Mouse (Mus musculus) CD4-positive, CD25-positive, alpha-beta regulatory T cell, adult 2 months (primary cell): ENCODE measurements at regions not wholly inside any gene's neighbourhood (a gene's known extent, or its start where the extent isn't known, plus 50 kb on each side); places are given as distances from the start of the nearest gene placed in this dataset.

ENCODE experiments used
- DNase-seq: peaks from one replicate; pipeline ENCODE4 v3.0.0-alpha.2; 2012; ENCODE audit warnings: low read depth, low spot score

DNA sequence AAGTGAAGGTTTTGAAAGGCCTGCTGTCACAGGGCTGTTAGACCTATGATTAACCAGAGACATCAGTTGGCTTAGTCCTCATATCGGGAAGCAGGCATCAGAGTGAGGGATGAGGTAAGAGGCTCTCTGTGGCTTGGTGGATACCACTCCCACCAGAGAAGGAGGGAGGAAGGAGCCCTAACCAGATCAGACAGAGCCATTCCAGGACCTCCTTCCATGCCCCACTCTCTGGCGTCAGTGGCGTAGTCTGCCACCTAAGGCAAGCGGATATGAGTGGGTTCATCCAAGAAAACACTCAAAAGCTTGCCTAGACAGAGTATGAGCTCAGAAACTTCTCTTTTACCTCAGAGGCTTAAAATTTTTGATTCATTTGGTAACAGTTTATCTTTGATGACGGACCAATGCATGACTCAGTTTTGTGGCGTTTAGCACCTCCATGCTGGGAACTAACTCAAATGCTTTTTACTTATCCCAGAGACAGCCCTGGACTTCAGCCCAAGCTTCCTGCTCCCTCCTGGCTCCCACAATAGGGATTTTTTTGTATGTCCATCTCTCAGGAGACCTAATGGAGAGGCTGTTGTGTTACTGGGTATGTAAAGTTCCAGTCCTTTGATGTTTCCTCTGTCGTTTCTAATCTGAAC lies 367.5 kb upstream of the Rasgrp1 start:
- DNase-seq = no peak

DNA sequence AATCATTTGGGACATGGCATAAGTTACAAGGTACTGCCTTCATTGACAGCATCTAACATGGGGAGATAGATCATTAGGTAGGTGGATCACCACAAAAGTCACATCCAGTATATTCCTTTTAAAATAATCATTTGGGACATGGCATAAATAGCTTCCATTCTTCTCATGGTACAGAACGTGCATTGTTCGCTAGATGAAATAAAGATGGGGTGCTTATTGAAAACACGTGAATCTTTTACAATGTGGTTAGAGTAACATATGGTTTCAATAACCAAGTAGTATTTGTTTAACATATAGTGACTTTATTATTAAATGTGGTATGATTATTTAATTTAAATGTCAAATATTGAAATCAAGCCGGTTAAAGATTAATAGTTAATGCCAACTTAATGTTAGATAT lies 381.3 kb upstream of the Rasgrp1 start:
- DNase-seq = no peak

DNA sequence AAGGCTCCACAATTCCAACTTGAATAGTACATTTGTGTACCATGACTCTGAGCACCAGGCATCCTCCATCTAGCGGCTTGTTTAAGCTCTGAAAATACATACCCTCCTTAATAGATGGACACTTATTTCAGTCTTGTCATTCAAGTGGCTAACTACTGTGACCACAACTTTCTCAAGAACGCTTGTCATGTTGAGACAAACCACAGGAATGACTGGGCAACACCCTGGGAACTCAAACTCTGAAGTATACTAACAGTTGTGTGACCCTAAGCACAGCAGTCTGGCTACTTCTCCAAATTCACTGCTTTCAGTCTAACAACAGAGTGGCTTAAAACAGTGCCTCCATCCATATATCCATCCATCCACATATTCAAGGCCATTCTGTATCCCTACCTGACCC lies 380.4 kb upstream of the Thbs1 start:
- DNase-seq = no peak

DNA sequence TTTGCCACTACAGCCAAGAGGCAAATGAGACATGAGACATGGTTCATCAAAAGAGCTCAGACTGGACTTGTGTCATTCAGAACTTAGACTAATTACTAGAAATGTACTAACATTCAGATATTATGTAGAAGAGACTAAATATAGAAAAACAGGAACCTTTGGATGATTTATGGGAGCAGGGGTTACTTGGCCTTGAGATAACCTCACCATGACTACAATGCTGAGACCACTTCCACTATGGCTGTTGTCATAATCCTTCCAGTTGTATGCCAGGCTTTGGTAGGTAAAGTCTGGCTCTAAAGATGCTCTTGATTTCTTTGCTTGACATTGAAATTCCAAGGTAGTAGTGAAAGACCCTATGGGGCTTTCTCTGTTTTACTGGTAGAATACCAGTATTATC lies 369.3 kb upstream of the Thbs1 start:
- DNase-seq = no peak

DNA sequence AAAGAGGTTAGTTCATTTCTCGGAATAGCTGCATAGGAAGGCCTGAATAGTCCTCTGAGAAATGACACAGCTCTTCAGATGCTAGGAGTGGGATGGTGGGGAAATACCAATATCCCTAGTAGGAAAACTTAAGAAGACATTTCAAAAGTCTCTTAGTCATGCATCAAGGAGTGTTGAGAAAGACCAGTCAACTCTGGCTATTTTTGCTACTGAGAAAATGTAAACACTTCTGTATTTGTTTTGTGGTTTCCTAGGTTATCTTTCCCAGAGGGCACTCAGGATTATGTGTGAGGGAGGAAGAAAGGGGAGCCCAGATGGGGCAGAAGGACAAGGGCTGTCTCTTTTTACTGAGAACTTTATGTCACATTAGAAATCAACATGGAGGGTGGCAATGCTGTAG lies 367.8 kb upstream of the Thbs1 start:
- DNase-seq = no peak

DNA sequence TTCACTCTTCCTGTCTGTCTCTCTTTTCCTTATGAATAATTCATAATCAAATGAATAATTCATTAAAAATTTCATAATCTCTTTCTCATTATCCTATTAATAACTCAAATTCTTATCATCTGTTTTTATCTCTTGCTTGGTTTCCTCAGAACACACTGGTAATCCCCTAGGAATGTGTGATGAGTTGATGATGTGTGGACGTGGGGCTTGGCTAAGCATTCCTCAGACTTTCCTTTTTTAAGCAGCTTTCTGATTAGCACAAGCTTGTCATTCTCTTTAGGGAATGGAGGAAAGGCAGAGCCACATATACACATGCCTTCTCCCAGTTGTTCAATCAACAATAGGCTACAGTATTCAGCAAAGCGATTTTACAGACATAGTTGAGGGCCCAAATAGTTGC lies 365.9 kb upstream of the Thbs1 start:
- DNase-seq = no peak

DNA sequence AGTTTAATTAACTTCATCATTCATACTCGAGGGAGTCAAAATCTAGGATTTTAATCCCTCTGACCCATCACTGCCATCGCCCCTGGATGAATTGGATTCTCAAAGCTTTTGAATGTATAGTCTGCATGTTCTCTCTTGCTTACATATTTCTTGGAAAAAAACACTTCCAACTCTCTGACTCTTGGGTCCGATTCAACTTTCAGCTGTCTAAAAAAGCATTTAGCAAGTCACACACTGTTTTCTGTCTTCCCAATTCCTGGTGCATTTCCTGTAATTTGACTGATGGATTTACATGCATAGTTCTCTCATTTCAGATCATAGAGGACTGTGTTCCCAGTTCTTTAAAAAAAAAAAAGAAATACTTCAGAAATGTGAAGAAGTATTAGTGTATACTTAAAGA lies 364.5 kb upstream of the Thbs1 start:
- no peak for DNase-seq

DNA sequence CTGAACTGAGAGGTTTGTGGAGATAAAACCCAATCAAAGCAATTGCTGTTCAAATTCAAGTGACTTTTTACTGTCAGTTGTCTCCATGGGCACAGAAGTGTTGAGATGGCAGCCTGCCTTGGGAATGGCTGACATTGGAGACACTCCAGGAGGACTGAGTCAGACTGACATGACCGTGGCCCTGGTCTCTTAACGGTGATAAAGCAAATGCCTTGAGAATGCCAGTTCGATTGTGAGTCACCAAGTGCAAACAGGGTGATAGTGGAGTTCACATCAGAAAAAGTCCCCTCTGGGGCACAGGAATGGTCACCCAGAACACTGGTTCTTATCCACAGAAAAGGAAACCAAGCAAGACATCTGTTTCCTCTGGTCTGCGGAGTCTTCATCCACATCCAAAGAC lies 362.8 kb upstream of the Thbs1 start:
- no peak for DNase-seq

DNA sequence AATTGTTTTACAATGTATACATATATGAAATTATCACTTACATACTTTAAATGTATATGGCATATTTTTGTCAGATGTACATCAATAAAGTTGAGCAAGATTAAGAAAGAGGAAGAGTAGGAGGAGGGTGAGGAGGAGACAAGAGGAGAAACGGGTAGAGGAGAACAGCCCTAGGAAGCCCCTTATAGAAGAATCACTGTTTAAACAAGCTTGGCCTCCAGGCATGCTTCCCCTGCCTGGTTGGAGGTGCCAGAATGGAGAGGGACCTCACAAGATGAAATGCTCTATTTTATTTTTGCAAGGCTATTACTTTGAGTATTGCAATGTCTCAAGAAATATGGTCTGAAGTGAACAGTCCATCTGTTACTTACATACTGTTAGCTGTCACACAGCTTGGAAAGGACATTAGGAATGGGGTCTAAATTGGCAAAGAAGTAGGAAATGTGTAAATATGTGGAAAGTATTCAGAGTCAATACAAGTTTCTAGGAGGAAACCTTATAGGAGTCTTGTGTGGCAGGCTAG lies 352.1 kb upstream of the Thbs1 start:
- no peak for DNase-seq

DNA sequence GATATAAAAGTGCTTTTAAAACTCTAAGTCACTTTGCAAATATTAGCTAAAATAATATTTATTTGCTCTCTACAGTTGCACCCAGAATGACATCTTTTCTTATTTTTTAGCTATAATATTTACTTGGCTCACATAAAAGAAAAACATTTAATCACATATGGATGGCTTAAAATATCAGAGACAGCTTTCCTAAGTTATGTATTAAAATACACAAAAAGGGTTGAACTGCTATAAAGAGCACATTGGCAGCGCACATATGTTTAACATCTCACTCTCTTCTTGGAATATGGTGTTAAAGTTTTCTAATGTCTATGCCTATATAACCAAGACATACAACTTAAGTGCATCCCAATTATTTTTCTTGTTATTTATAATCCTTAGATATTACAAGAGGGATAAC lies 348.0 kb upstream of the Thbs1 start:
- DNase-seq = no peak

DNA sequence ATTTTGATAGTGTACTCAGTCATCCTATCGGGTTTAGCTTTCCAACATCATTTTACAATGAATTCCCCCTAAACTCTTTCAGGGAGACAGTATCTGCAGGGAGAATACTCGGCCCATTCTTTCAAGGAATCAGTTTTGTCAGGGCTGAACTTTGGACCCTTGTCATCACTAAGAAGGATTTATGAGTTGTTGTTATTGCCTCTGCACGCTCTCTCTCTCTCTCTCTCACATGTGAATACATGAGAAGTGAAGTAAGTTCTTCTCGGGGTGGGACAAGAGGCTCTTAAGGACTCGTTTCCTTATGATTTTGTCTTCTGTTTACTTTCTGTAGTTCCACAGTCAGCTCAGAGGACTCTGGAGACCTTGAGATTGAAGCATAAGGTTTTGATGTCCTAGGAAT lies 346.1 kb upstream of the Thbs1 start:
- DNase-seq = no peak

DNA sequence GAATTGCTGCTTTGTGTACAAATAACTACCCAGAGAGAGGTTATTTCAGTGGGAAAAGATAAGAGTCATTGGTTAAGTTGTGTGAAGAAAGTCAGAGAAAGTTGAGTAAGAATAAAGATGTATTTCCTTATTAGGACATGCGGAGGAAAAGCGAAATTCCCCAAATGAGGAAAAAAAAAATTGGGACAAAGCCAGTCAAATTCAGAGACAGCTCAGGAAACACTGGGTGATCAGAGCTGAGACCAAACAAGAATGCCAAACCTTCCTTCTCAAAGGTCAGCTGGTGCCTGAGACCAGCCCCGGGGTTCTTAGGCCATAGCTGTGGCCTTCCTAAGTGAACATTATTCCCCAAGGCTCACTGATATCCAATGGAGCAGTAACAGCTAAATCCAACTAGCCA lies 345.2 kb upstream of the Thbs1 start:
- DNase-seq = no peak

DNA sequence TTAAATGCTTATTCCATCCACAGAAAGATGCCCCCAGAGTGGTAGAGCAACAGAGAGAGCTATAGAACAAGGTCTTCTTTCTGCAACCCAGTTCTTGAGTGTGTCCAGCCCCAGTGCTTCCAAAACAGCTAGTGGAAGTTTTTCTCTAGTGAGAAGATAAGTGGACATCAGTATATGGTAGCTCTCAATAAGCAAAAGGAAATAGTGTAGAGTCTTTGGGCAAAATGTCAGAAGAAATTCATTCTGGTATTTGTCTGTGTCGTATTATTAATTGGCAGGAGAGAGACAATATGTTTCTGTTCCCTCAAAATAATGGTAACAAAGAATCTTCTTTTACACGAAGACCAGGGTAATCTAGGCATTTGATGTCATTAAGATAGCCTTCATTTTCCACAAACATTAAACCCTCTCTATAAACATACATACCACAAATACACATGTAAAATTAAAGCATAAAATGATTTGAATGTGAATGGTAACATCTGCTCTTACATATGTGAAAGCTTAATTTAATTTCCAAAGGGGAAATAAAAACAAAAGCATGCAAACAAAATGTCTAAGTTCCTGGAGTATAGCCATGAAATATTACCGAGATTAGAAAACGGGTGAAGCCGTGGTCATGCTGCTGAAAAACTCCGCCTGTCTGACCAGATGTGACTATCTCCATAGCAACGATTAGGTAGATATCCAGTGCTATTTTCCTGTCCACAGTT lies 342.1 kb upstream of the Thbs1 start:
- DNase-seq = no peak

DNA sequence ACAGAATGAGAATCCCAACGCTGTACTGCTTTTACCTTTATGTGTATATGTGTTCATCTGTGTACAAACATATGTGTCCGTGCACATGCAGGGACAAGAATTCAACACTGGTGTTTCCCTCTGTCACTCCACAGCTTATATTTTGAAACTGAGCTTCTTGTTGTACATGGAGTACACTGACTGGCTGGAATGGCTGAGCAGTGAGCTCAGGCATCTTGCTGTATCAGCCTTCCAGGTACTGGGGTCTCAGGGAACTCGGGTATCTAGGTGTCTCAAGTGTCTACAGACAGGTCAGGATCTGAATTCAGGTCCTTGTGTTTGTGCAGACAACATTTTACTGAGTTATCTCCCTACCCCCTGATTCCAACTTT lies 341.6 kb upstream of the Thbs1 start:
- DNase-seq = no peak

DNA sequence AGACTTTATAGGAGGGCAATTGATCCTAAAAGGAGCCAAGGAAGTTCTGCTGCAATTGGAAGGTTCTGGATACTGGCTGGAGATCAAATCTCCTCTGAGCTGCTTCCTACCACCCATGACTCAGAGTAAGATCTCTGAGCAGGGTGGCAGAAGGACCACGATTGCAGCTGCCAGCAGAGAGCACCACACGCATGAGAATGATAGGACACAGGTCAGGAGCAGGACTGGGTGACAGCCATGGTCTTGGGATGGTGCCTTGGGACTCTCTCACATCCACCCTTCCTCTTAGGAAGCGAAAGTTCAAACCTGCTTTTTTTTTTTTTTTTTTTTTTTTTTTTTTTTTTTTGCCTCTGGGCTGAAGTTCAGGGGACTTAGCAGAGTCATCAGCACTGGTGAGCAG lies 331.4 kb upstream of the Thbs1 start:
- no peak for DNase-seq

DNA sequence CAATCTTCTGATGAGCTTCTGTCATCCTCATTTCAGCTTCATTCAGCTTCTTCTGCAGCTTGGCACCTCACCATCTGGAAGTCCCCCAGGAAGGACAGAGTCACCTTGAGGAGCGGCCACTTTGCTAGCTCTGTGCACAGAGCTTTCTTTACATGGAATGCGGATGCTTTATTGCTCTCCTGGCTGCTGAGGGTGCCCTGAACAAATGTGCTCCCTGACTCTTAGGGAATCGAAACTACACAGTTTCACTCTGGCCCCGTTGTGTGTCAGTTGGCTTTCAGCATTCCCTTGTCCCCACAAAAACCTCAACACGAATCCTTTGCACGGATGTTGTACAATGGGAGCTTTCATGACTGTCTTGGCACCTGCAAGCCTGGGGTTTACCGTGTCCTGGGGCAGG lies 330.9 kb upstream of the Thbs1 start:
- no peak for DNase-seq

DNA sequence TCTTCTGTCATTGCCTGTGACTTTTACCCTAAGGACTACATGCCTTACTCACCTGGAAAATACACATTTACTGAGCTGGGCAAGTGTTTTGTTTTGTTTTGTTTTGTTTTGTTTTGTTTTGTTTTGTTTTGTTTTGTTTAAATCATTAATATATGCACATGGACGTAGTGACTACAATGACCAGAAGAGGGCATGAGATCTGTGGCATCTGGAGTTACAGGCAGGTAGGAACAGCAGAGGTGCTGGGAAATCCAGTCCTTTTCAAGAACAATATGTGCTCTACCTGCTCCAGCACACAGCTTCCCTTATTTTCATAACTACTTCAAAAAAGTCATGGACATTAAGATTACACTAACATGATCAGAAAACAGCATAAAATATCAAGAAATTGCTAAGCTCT lies 324.4 kb upstream of the Thbs1 start:
- no peak for DNase-seq

DNA sequence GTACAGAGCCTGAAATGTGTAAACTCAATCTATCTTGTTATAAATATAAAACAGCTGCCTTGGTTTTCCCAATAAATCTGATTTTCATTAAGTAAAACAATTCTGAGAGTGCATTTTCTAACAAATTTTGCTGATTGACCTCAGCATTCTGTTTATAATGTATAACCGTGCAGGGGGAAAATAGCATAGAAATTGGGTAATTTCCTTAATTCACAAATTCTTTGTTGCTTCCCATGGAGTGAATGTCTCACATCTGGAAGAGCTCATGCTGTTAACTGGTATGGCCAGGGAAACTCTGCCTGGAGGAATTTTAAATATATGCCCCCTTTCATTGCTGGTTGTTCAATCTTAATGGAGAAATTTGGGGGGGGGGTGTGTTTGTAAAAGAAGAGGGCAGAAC lies 317.4 kb upstream of the Thbs1 start:
- DNase-seq = no peak

DNA sequence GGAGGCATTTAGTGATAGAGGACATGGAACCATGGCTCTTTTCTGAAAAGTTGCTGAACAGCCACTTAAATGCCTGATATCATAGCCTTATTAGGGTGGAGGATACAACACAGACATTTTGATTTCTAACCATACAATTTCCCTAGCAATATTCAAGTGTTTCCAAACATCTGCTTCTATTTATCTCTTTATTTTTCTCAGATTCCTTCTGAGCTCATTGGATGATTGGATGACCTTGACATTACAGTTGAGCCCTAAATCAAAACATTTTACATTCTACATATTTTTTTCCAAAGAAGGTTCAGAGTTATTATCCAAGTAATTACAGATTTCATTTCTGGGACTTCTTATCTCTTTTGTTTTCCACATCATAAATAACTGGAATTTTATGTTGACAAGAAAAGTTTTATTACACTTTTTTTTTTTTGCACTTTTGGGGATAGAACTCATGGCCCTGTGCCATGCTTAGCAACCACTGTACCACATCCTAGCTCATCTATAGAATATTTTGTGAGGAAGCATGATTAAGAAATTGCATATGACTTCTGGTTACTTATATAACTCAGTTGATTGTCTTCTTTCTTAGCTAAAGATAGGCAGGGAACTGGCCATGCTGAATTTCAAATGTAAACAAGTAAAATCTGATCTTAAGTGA lies 309.6 kb upstream of the Thbs1 start:
- no peak for DNase-seq

DNA sequence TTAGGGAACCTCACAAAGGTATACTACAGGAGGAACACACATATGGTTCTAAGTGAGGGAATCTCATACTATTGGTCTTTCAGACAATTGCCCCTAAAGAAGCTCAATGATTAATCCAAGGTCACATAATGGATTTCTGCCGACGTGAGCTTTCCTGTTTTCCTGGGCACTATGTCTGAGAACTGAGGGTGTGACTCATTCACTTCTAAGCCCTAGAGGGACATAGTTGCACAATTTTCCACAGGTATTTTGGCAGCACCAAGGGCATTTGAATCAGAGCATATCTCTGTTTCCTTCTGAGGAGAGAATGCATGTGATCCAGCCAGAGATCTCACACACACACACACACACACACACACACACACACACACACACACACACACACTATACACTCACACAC lies 309.0 kb upstream of the Thbs1 start:
- DNase-seq = no peak

DNA sequence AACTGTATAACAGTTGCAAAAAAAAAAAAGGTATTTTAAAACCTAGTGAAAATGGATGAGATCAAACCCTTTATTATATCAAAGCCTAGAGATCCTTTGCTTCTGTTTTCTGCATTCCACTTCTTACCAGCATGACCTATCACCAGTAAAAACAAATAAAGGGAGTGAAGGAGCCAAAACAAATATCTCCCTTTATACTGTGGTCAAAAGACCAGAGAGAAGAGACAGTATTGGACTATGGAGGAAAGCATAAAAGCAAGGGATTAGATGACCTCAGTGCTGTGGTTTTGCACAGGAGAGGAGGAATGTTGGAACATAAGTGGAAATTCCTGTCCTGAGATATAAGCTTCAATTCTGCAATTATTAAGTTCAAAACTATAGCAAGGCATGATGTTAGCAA lies 307.0 kb upstream of the Thbs1 start:
- no peak for DNase-seq

DNA sequence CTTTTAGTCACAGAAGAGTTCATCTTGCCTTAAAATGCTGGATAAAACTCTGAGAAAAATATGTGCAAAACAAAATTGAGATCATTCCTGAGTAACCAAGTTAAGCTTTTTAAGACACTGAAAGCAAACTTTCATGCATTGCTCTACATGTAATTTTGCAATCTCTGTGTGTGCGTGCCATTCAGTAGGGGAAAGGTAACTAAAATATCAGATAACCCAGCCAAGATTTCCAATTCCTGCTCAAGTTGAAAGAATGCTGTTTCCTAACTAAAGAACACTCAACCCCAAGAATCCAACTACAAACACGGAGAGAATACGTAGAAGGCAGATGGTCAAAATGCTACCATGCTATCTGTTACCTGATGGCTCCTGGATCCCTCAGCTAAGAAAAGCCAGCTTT lies 304.6 kb upstream of the Thbs1 start:
- no peak for DNase-seq

DNA sequence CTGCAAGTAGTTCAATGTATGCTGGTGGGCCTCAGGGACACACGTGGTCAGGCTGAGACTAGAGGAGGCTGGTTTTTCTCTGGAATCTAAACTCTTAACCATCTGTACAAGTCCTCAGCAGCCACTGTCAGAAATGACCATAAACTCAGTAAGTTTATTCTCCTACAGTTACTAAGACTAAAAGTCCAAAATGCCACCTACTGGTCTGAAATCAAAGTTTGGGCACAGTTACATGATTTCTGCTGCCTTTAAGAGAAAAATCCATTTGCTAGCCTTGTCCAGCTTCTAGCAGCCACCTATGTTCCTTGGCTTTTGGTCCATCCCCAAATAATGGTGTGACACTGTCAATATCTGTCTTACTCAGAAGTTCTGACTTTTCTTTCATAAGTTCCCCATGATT lies 300.2 kb upstream of the Thbs1 start:
- no peak for DNase-seq
